Mouse (Mus musculus) CD4-positive, CD25-positive, alpha-beta regulatory T cell, adult 2 months (primary cell): Measurements from ENCODE around the gene Ap1s3.

Experiments
- DNase-seq: peaks from one replicate; pipeline ENCODE4 v3.0.0-alpha.2; 2012; ENCODE audit warnings: low read depth, low spot score

Gene Ap1s3

GRCm38 (mm10) chr1:79592721-79593277 lies 79.0 kb downstream of the Ap1s3 start:
- DNase-seq: no peak

DNA sequence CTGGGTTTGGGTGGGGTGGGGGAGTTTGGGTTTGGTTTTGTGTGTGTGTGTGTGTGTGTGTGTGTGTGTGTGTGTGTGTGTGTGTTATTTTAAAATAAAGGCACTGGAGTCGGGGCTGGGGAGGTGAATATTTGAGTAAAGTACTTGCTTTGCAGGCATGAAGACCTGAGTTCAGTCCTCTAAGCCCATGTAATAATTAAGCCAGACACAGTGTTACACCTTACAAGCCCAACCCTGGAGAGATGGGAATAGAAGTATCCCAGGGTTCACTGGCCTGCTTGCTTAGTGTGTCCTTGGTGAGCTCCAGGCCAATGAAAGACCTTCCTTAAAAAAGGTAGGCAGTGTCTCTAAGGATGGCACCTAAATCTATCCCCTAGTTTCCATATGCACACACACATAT lies 80.7 kb downstream of the Ap1s3 start:
- DNase-seq: no peak

- no peak for DNase-seq
Measured at GRCm38 (mm10) chr1:79589971-79590763, 81.6 kb downstream of the Ap1s3 start.

- DNase-seq: no peak
Measured at GRCm38 (mm10) chr1:79589424-79589823, 82.3 kb downstream of the Ap1s3 start.

- peak; percentile 87 for DNase-seq
Measured at GRCm38 (mm10) chr1:79581136-79581679, 90.6 kb downstream of the Ap1s3 start.

DNA sequence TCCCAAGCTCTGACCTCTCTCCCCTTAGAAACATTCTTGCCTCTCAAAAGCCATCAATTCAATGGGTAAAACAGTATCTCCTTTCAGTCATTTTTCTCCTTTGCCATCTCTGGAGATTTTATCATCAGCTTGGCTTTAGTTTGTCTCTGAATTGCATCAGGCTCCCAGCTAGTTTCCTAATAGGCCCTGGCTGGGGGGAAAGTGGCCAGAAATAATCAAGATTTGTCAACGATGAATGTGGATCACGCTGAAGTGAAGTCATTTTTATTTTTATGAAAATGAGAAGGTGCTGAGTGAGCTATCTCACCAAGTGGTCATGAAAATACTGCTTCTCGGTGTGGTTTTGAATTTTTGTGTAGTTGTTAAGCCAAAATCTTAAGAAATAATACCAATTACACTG lies 94.4 kb downstream of the Ap1s3 start:
- no peak for DNase-seq

GRCm38 (mm10) chr1:79571912-79572311 lies 99.9 kb downstream of the Ap1s3 start:
- peak; percentile 40 for DNase-seq

GRCm38 (mm10) chr1:79571126-79571525 lies 100.6 kb downstream of the Ap1s3 start:
- no peak for DNase-seq

DNA sequence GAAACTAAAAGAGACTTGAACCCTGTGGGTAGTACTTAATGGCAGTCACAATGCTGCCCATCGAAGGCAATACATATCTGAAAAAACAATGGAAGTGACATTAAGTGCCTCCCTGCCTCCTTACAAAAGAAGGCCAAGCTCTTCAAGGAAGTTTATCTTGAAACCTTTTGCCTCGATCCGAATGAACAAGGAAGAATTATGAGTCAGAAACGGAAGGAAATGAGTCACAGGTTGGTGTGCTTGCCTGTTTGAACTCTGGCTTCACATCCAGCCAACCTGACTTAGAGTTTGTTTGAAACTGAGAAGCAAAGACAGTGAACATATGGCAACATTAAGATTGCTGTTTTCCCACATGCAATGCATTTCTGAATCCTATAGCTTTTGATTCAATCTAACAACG lies 110.6 kb downstream of the Ap1s3 start:
- DNase-seq: peak; percentile 70
